Mouse (Mus musculus): ENCODE results near the gene Myt1l.

The Myt1l gene

DNA sequence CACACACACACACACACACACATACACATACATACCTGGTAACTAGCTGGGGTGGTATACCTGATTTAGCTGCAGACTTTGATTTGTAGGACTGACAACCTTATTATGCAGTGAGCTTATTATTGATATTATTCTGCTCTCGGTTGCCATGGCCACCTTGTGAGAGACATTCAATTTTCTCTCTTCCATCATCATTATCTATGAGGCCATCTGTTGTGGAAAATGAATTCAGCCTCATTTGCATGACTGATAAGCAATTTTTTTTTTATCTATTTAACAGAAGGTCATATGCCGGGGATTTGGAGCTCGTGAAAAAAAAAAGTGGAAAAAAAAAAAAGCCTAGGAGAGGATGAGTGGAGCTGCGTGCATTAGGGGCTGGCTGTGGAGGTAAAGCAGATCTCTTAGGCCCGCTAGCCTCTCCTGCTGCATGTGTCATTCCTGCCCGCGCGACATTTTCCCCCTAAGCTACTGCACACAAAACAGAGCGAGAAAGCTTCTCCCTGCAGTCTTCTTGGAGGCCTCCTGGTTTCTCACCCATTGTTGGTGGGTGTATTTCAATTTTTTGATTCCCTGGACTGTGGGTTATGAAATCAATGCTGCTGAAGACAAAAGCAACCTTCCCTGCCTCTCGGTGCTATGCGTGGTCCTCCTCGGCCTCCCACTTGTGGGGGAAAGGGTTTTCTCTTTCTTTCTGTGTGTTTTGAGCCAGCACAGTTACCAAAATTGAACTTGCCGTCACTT lies at the start of gene Myt1l:
Gene Myt1l, plus strand, starts transcription at position 354 of the 741 bp plus-strand sequence.
- peak; percentile 79 for DNase-seq (ENCODE audit: low spot score)

DNA sequence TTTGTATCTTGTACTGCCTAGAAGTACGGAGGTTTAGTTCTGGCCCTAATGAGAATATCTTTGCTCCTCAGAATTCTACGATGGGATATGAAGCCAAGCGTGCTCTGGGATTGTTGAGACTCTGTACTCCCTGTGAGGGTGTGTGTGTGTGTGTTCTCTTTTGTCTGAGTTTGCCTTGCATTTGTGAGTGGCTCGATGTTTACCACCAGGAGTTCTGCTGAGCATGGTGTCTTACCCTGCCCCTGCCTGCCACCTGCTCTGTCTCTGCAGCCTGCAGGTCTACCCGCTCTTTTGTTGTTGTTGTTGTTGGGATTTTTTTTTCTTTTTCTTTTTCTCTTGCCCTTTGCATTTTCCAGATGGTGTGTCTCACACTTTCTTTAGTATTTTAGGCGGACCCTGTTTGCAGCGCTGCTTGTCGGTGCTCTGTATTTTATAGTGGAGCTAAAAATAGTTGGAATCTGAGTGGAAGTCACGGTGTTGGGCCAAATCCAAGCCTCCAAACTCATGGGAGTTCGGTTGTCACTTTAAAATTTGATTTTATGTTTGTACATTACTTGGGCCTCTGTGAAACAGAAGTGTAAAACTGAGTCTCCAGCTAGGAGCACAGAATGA lies 41.7 kb upstream of the Myt1l start:
- no peak for DNase-seq (ENCODE audit: low spot score)

DNA sequence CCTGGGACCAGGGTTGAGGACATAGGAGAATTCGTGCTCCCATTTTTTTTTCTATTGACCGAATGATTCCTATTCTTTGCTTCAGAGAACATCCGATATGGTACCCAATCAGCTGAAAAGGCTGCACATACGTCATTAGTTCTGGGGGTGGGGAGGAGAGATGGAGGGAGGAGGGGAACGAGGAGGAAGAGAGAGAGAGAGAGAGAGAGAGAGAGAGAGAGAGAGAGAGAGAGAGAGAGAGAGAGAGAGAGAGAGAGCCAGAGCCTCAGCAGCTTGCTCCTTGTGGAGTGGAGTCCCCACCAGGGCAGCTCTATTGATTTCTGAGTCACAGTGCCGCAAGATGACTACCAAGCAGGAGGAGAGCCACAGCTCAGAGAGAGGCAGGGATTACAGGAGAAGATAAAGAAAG lies 1.9 kb upstream of the Myt1l start:
- DNase-seq (ENCODE audit: low spot score), result no peak

DNA sequence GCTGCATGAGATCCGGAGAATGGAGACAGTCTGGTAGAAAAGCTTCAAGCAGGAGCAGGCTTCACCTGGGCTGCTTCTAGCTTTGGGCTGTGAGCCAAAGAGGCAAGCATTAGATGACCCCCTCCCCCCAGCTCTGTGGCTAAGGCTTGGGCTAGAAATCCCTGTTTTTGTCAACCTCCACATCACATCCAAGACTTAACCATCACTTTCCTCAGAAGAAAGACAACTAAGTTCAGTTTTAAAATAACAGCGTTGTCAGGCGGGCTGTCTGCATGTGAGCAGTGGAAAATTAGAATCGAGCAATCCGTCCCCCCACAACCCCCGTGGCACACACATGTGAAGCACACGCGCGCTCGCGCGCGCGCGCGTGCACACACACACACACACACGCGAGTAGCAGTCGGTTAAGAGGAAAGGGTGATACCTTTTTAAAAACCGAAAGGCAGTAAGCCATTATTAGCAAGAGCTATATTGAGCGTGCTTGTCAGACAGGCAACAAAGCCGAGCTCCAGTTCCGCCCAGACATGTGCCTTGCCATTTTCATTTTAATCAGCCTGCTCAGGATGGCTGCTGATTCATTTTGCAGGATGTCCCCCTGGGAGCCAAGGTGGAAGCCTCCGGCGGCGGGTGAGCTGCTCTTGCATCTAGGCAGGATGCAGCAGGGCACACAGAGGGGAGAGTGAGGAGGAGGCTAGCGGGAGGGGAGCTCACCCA lies 979 bp upstream of the Myt1l start:
- DNase-seq (ENCODE audit: low spot score), result peak; percentile 63

DNA sequence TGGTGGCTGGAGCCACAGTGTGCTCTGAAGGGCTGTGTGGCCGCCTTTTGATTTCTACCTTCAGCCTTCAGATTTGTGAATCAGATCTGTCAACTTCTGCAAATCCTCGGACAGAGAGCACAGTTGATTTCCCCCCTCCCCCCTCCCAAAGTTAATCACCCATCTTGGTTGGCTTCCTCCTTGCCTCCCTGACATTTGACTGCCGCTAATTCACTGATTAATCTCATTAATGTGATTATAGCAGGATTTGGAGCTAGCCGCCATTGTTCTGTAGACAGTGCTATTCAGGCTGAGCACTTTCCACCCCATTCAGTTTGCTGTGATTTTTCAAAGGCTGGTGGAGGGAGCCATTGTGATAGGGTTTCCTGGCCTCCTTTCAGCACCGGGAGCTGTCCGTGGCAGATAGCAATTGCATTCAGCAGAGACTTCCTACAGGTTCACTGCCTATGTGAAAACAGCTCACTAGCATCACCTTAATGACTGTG lies 2.1 kb downstream of the Myt1l start:
- no peak for DNase-seq (ENCODE audit: low spot score)

DNA sequence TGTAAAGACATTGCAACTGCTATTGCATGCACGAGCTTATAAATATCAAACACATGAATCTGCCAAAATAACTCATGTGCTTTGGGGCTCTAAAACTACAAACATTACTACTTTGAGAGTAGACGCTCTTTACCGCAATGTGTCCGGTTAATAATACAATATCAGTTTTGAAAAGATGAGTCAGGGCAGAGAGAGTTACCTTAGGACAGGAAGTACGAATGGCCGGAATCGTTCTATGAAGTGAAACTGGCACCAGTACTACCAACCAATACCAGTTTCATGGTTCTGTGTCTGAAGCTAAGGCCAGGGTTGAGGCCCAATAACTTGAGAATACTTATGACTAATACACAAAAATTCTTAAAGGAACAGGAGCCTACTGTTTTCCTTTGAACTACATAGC lies 2.6 kb downstream of the Myt1l start:
- DNase-seq (ENCODE audit: low spot score), result no peak

DNA sequence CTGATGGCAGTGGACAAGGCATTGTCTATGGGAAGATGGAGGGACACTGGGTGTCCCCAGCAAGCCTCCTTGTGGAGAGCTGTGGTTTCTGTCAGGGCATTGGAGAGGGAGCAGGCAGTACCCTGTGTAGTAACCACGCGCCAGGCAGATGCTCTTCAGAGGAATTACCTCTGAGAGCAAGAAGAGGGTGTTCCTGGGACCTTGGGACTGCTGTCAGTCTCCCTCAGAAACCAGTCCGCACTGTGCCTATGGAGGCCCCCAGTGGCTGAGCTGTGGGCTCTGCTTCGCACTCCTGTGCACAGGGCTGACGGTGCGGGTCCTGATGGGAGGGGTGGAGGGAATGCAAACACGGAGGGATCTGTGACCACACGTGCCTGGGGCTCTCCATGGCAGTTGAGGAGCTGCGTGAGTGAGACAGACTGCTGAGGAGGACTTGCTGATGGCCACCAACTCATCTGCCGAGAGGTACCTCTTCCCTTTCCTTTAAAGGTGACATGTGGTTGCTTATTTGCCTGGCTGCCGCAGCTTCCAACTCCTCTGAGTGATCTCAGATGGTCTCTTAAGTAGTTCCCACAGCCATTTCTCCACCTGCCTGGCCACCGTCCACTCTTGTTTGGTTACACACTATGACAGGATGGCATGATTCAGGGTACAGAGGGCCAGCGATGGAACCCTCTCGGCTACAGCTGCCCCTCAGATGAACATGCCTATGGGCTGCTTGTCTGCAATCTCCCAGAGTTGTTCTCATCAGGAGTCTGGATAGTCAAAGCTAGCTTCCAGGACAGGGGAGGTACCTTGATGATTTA lies 5.1 kb downstream of the Myt1l start:
- no peak for DNase-seq (ENCODE audit: low spot score)

DNA sequence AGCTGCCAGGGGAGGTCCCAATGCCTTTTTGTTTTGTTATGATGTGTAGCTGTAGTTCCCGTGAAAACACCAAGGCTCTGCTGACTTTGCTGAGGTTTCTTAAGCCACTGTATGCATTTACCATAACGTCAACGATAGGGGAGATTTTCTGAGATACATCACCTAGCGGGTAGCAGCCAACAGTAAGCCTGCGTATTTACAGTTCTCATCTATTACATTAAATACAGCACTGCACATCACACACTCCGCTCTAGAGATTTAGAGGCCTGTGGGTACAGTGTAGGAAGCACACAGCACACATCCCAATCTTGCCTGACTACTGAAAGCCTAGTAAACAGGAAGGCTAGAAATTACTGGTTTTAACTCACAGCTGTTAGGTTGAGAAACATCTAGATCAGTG lies 6.1 kb downstream of the Myt1l start:
- DNase-seq (ENCODE audit: low spot score), result no peak

DNA sequence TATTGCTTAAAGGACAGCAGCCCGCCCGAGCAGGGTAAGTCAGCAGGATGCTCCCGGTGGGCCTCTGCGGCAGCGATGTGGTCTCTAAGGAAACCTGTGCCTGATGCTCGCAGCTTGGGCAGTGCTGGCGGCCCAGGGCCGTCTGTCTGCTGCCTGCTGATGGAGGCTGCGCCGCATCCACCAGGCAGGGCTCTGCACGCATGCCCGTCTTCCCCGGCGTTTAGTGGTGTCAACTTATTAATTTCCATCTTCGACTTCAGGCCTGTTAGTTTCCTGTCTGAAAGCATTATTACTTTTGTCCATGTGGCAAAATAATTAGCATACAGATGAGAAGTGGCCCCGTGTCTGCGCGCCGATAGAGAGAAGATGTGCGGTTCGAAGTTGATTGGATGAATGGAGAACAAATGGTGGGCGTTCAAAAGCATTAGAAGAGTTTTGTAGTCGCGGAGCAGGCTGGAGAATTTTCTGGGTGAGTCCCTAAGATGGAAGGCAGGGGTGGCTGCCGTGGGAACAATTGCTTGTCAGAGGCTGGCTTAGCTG lies 6.6 kb downstream of the Myt1l start:
- no peak for DNase-seq (ENCODE audit: low spot score)

DNA sequence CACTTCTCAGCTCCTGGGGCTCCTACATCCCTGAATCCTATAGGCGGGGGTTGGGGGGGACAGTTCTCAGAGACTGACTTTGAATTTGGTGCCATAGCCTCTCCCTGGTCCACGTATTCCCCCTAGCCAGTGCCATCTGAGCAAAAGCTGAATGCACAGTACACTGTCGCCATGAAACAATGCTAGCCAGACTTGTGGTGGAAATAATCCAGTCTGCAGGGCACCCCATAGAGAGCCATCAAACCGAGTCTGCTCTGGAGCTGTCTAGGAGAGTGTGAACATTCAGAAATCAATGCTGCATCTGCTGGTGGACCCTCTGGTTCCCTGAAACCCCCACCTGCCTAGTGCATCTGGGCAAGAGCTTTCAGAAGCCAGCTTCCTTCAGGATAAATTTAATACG lies 9.7 kb downstream of the Myt1l start:
- no peak for DNase-seq (ENCODE audit: low spot score)

DNA sequence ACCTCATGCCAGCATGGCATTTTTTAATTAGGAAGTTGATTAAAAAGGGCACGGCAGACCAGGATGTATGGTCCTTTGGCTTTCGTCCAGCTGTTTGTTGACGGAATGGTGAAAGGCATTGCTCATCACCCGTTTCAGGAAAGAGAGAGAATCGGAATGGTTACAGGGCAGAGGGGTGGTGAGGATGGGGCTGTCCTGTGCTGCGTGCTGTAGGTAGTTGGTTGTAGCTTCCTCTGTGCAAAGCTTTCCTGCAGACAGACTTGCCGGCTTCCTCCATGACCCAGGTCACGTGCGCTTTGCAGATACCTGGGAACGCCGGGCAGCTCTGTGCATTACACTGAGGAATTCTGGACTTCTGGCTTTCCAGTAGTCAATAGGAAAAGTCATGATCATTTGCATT lies 10.3 kb downstream of the Myt1l start:
- DNase-seq (ENCODE audit: low spot score), result no peak

DNA sequence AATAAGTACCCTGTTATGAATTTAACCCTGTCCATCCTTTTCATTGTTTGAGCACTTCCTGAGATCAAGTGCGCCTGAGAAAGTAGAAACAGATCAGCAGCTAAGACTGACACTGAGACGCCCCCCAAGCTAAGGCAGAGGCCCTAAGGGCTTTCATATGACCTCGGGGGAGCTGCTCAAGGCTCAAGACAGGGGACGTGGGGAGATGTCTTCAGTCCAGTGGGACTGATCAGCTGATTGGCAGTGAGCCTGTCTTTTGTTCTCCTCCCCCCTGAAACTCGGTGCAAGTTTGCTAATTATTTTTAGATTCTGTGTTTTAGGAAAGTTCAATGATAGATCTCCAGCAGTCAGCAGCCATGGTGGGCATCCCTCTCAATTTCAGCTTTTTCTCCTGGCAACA lies 10.9 kb downstream of the Myt1l start:
- DNase-seq (ENCODE audit: low spot score), result no peak

DNA sequence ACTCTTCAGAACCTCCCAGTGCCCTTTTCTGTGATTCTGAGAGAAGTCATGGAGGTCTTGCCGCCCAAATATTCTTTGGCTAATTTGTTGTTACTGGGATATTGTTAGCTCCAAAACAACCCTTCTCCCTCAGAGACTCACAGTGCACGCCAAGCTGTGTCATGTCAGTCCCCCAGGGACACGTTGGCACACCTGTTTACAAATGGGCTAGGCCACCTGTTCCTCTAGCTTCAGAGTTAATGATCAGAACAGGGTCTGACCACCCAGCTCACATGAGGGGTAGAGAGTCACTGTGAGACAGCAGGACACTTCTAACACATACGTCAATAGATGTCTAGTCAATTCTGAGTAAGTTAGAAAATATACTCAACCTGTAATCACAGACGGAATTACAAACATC lies 12.6 kb downstream of the Myt1l start:
- DNase-seq (ENCODE audit: low spot score), result no peak

DNA sequence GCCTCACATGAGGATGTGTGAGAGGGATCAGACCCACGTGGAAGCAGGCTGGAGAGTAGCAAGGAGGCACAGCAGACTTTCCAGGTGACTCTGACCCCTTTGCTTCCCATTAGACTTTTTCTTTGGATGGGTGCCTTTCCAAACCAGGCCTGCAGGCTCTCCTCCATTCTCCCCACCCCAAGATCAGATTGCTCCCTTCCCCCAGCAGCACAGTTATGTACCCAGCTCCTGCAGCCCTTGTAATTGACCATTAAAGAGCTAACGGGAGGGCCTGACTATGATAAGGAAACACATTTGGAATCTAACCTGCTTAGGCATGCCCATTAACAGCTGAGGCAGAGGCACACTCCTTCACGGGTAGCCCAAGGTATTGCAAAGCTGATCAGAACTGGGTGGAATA lies 17.9 kb downstream of the Myt1l start:
- no peak for DNase-seq (ENCODE audit: low spot score)

DNA sequence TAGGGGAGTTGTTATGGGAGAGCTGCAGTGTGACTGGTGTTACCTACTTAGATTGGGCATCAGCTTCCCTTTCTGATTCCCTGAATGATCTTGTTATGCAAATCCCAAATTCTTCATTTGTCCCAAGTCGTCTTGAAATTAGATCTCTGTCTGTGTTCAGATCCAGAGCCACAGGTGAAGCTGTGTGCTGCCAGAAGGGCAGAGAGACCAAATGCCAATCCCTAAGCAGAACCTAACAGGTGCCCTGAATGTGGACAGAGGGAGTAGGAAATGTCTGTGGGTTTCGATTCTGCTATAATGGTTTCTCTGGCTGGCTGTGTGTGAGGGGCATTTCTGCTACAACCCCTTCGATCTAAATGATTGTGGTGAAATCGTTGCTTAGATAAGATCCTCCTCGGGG lies 18.9 kb downstream of the Myt1l start:
- no peak for DNase-seq (ENCODE audit: low spot score)

DNA sequence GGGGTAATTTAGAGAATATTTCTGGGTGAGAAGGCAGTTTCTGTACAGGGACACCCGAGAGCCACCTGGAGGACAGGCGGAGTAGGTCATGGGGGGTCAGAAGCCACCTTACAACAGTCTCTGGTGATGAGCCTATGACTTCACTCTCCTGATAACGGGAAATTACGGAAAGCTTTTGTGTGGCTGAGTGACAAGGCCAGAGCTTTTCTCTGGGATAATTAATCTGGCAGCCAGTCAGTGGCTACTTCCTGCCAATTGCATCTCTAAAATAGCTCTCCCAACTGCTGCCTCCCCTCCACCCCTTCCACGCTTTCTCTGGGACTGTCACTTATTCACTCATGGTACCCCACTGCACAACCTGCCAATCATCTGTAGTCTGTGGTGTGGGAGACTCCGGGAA lies 19.6 kb downstream of the Myt1l start:
- DNase-seq (ENCODE audit: low spot score), result no peak

DNA sequence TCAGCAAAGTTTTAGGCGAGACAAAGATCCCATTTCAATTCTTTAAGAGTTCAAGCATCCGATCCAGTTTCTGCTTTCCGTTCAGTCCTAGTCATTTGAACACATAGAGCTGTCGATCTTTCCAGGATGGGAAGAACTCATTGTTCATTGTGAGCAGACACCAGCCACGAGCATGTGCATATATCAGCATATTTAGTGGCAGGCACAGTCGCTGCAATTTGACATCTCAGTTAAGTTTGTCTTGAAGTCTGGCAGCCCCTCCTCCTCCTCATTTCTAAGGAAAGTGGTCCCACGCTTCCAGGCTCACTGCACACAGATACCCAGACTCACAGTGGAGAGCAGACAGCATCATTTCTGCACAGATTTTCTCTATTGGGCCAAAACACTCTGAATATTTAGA lies 25.0 kb downstream of the Myt1l start:
- no peak for DNase-seq (ENCODE audit: low spot score)

DNA sequence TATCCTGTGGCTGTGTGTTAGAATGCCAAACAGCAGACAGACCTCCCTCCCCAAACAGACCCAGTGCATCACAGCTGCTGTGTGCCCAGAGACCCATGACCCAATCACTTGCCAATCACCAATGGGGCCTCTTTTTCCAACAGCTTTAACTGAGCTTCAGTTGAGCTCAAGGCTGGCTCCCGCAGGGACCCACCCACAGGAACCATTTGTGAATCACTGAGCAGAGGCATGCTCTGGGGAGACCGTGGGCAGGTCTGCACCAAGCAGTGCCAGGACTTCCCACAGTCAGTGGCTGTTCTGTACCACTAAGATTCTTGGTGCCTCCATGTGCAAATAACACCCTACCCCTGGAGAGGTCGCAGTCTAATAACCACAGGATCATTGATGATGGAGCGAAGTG lies 27.5 kb downstream of the Myt1l start:
- no peak for DNase-seq (ENCODE audit: low spot score)

DNA sequence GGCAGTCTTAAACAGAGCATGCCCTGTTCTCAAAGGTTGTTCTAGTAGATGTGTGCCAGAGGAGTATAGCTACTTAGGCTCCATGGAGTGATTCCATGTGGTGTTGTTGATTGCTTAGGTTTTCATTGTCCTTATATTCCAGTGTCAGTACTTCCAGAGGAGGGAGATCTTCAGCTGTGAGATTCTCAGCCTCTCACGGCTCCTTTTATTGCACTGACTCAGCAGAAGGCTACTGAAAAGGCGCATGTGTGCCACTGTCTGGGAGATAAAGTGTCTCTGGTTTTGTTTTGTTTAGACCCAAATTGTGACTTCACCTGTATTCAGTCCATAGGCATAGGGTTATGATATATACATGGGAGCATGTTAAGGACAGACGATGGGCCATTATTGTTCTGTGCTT lies 28.2 kb downstream of the Myt1l start:
- no peak for DNase-seq (ENCODE audit: low spot score)

DNA sequence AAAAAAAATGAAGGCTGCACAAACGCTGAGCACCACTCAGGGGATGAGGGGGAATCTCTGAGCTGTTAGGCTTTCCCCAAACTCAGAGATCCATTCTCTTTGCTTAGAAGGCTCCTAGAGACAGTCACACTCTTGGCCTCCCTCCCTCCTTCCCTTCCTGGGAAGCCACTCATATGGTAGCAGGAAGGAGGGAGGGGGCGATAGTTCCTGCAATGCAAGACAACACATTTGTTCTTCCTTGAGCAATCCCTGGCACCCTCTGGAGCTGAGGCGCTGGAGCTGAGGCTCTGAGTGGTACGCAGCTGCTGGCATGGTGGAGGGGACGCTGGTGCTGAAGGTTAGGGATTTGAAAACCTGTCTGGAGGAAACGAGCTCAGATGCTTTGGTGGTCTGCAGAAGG lies 28.7 kb downstream of the Myt1l start:
- no peak for DNase-seq (ENCODE audit: low spot score)

DNA sequence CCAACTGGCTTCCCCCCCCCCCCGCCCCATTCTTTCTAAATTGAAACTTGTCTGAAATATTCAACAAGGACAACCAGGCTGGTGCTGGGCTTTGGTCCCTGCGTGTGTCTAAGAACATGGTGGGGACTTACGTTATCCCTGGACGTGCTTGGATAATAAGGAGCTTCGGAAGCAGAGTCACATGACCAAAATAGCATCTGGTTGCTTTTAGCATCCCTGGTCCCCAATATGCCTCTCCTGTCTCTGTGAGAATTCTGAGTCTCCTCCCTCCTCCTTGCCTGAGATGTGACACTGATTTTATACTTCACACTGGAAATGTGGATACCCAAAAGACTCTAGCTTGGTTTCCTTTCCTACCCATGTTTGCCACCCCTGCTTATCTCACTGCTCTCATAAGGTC lies 31.6 kb downstream of the Myt1l start:
- no peak for DNase-seq (ENCODE audit: low spot score)

DNA sequence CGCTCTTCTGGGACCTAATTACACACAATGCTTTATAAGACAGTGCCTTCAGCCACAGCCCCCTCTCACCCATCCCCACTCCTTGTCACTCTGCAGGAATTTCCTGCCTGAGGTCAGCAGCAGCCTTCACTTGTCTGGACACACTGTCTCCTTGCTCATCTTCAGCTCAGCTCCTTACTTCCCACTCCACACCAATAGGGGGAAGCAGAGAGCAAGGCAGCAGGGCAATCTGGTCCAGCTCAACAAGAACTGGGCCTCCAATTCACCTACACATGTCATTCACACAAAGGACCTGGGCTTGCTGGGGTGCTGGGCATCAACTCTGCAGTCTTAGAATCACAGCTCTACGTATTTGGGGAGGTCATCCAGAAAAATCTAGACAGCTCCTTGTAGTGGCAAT lies 33.0 kb downstream of the Myt1l start:
- no peak for DNase-seq (ENCODE audit: low spot score)

Measured in layer of hippocampus, adult 9-10 months (tissue).